Mouse (Mus musculus) right cerebral cortex, adult 2 months (tissue): ENCODE results near the gene Tspoap1.
A peak's percentile ranks its signal among the peaks of the same experiment; 100 is the strongest.

Experiments
- DNase-seq, 2 experiments: peaks; one replicate each; pipeline ENCODE4 v3.0.0; 2021 to 2022; ENCODE audit warnings: low spot score in 2 of 2

The Tspoap1 gene

GRCm38 (mm10) chr11:87745632-87746555, 14.4 kb upstream of the Tspoap1 start:
- DNase-seq: no peak

- no peak for DNase-seq
Measured at GRCm38 (mm10) chr11:87747312-87747711, 13.0 kb upstream of the Tspoap1 start.

GRCm38 (mm10) chr11:87747716-87748115, 12.6 kb upstream of the Tspoap1 start:
- no peak for DNase-seq

GRCm38 (mm10) chr11:87748132-87749119, 11.9 kb upstream of the Tspoap1 start:
- no peak for DNase-seq

GRCm38 (mm10) chr11:87749192-87750042, 10.9 kb upstream of the Tspoap1 start:
- DNase-seq: peak; percentile 33 to 46

GRCm38 (mm10) chr11:87750043-87750421, 10.3 kb upstream of the Tspoap1 start:
- DNase-seq: no peak

GRCm38 (mm10) chr11:87750521-87750920, 9.8 kb upstream of the Tspoap1 start:
- no peak for DNase-seq

- DNase-seq: no peak
Measured at GRCm38 (mm10) chr11:87751031-87751430, 9.3 kb upstream of the Tspoap1 start.

GRCm38 (mm10) chr11:87751491-87751966, 8.8 kb upstream of the Tspoap1 start:
- DNase-seq: no peak

- no peak for DNase-seq
Measured at GRCm38 (mm10) chr11:87752307-87752706, 8.0 kb upstream of the Tspoap1 start.

GRCm38 (mm10) chr11:87753255-87753654, 7.1 kb upstream of the Tspoap1 start:
- DNase-seq: no peak

GRCm38 (mm10) chr11:87753891-87754501, 6.3 kb upstream of the Tspoap1 start:
- DNase-seq: no peak

GRCm38 (mm10) chr11:87754603-87755002, 5.7 kb upstream of the Tspoap1 start:
- DNase-seq: no peak

GRCm38 (mm10) chr11:87755360-87756017, 4.9 kb upstream of the Tspoap1 start:
- no peak for DNase-seq

GRCm38 (mm10) chr11:87756251-87756820, 4.0 kb upstream of the Tspoap1 start:
- no peak for DNase-seq

- DNase-seq: no peak
Measured at GRCm38 (mm10) chr11:87757001-87757954, 3.1 kb upstream of the Tspoap1 start.

GRCm38 (mm10) chr11:87758161-87758911, 2.0 kb upstream of the Tspoap1 start:
- DNase-seq: no peak
